Mouse (Mus musculus) heart, embryonic 16.5 days (tissue): ENCODE results near the gene Gas2l3. TPM values are rescaled to one million over a fixed set of nuclear protein-coding genes. Genes with fewer than 3 reads are reported as not detected.

Experiments used
- ATAC-seq: fragments of 200-750 bp; cut with Nextera tagmentation; replicated peaks from 2 replicates; pipeline ENCODE4 v1.8.0; 2017; ENCODE audit warnings: moderate number of reproducible peaks; ENCODE audit not compliant: insufficient read depth, low FRiP score; ENCODE audit errors: extremely low read depth
- H3K27ac ChIP-seq: fragments of 300-500 bp; sonication (generic); 2 replicates; pipeline ENCODE4 v1.5.1; 2014; ENCODE audit warnings: mild to moderate bottlenecking, low read length, control low read depth, moderate library complexity
- H3K27me3 ChIP-seq: fragments of 300-500 bp; sonication (generic); 2 replicates; pipeline ENCODE4 v1.6.1; 2014; ENCODE audit warnings: low read length, mixed read lengths; ENCODE audit not compliant: control insufficient read depth, insufficient read depth
- H3K36me3 ChIP-seq: fragments of 300-500 bp; sonication (generic); 2 replicates; pipeline ENCODE4 v1.6.1; 2014; ENCODE audit not compliant: control insufficient read depth, insufficient read depth
- H3K4me1 ChIP-seq: fragments of 300-500 bp; sonication (generic); 2 replicates; pipeline ENCODE4 v1.6.1; 2014; ENCODE audit warnings: low read length, mixed read lengths; ENCODE audit not compliant: control insufficient read depth, insufficient read depth
- H3K4me2 ChIP-seq: fragments of 300-500 bp; sonication (generic); 2 replicates; pipeline ENCODE4 v1.6.1; 2014; ENCODE audit warnings: low read depth, mild to moderate bottlenecking, control low read depth, low read length
- H3K4me3 ChIP-seq: fragments of 300-500 bp; sonication (generic); 2 replicates; pipeline ENCODE4 v1.5.1; 2014; ENCODE audit warnings: mild to moderate bottlenecking, control low read depth, low read length
- H3K9ac ChIP-seq: fragments of 300-500 bp; sonication (generic); 2 replicates; pipeline ENCODE4 v1.6.1; 2014; ENCODE audit warnings: low read length, control low read depth
- H3K9me3 ChIP-seq: fragments of 300-500 bp; sonication (generic); replicated peaks from 2 replicates; pipeline ENCODE4 v1.6.1; 2016; ENCODE audit warnings: low read length; ENCODE audit not compliant: control insufficient read depth
- WGBS: fragments of 180-500 bp; shearing (Covaris S2); extraction: QIAGEN DNeasy Blood & Tissue Kit; methylation state at CpG from one replicate; pipeline ENCODE4 v1.1.7; 2014; 5-methylcytosine and 5-hydroxymethylcytosine counted together
- polyA plus RNA-seq: library from polyadenylated mRNA; unstranded; fragments of >200 nt; fragmentation: Nextera tagmentation; extraction: Ambion mirVana; gene quantifications from 2 replicates; pipeline ENCODE4 v1.2.1, GENCODE M21; 2015

Gene Gas2l3
- polyA plus RNA-seq, 1 experiment from 2014 or later, result 20.2 TPM

- no peak overlapping the region for H3K4me2 ChIP-seq
- no peak overlapping the region for H3K27ac ChIP-seq
- H3K27me3 ChIP-seq, result no peaks in the 10 kb centered on the region
- H3K9me3 ChIP-seq, result no peaks in the 10 kb centered on the region
- 82% methylated on average over 15 of the region's 15 CpGs for WGBS
- no peak overlapping the region for H3K4me3 ChIP-seq
- H3K4me1 ChIP-seq, result no peaks in the 10 kb centered on the region
- no peak for ATAC-seq
- H3K36me3 ChIP-seq, result no peaks in the 10 kb centered on the region
- no peak overlapping the region for H3K9ac ChIP-seq
These were observed 9.4 kb upstream of the Gas2l3 start for GRCm38 (mm10) chr10:89453068-89453641.

GRCm38 (mm10) chr10:89450411-89450810 is 6.6 kb upstream of the Gas2l3 start:
- Histone ChIP-seq H3K36me3 (no peaks in the 10 kb centered on the region), H3K4me2 (no peak overlapping the region), H3K4me1 (no peaks in the 10 kb centered on the region), H3K27me3 (no peaks in the 10 kb centered on the region), H3K27ac (no peak overlapping the region), H3K9ac (no peak overlapping the region), H3K9me3 (no peaks in the 10 kb centered on the region), H3K4me3 (no peak overlapping the region)
- 46% methylated on average over 10 of the region's 10 CpGs for WGBS
- no peak for ATAC-seq

- H3K27ac ChIP-seq, result peak overlapping the region; percentile 84
- ATAC-seq, result no peak
- H3K4me2 ChIP-seq, result peak overlapping the region; percentile 91
- peak overlapping the region; percentile 86 for H3K9ac ChIP-seq
- no peaks in the 10 kb centered on the region for H3K9me3 ChIP-seq
- peaks cover 18% of the 10 kb centered on the region for H3K4me1 ChIP-seq
- WGBS, result 42% methylated on average over 3 of the region's 3 CpGs
- no peaks in the 10 kb centered on the region for H3K27me3 ChIP-seq
- H3K36me3 ChIP-seq, result peaks cover 4% of the 10 kb centered on the region; the same call in 1 of the 2 replicates
- H3K4me3 ChIP-seq, result peak overlapping the region; percentile 94
These were observed 614 bp upstream of the Gas2l3 start for GRCm38 (mm10) chr10:89444381-89444780.

- peaks cover 29% of the 10 kb centered on the region for H3K4me1 ChIP-seq
- peaks cover 4% of the 10 kb centered on the region; the same call in 1 of the 2 replicates for H3K36me3 ChIP-seq
- ATAC-seq, result no peak; the same call in 1 of the 2 replicates
- H3K4me2 ChIP-seq, result peak overlapping the region; percentile 91
- peak overlapping the region; percentile 94 for H3K4me3 ChIP-seq
- no peaks in the 10 kb centered on the region for H3K9me3 ChIP-seq
- 2% methylated on average over 17 of the region's 17 CpGs for WGBS
- H3K27me3 ChIP-seq, result no peaks in the 10 kb centered on the region
- peak overlapping the region; percentile 84 for H3K27ac ChIP-seq
- H3K9ac ChIP-seq, result peak overlapping the region; percentile 86
These were observed 598 bp downstream of the Gas2l3 start for GRCm38 (mm10) chr10:89443115-89443622.

- WGBS, result 6% methylated on average over 4 of the region's 4 CpGs
- H3K4me3 ChIP-seq, result peak overlapping the region; percentile 94
- H3K27me3 ChIP-seq, result no peaks in the 10 kb centered on the region
- H3K27ac ChIP-seq, result peak overlapping the region; percentile 84
- no peak for ATAC-seq
- H3K4me1 ChIP-seq, result peaks cover 33% of the 10 kb centered on the region
- H3K36me3 ChIP-seq, result peaks cover 4% of the 10 kb centered on the region; the same call in 1 of the 2 replicates
- peak overlapping the region; percentile 86 for H3K9ac ChIP-seq
- H3K4me2 ChIP-seq, result peak overlapping the region; percentile 91
- H3K9me3 ChIP-seq, result no peaks in the 10 kb centered on the region
These were observed 1.1 kb downstream of the Gas2l3 start for GRCm38 (mm10) chr10:89442640-89443039.

GRCm38 (mm10) chr10:89441961-89442360 is 1.8 kb downstream of the Gas2l3 start:
- Histone ChIP-seq H3K4me1 (peaks cover 36% of the 10 kb centered on the region), H3K4me2 (peak overlapping the region; percentile 91; the same call in 1 of the 2 replicates)
- WGBS, result 96% methylated on average over 3 of the region's 3 CpGs

GRCm38 (mm10) chr10:89439380-89439779 is 4.4 kb downstream of the Gas2l3 start:
- H3K4me3 ChIP-seq, result no peak overlapping the region; the same call in 1 of the 2 replicates
- 0 out of 2 replicates have a peak, but pooled peaks have one; percentile 24 for ATAC-seq
- H3K27me3 ChIP-seq, result no peaks in the 10 kb centered on the region
- 33% methylated on average over 7 of the region's 7 CpGs for WGBS
- H3K4me2 ChIP-seq, result peak overlapping the region; percentile 6; the same call in 1 of the 2 replicates
- peak overlapping the region; percentile 60 for H3K27ac ChIP-seq
- H3K36me3 ChIP-seq, result peaks cover 11% of the 10 kb centered on the region
- peaks cover 40% of the 10 kb centered on the region for H3K4me1 ChIP-seq
- no peak overlapping the region for H3K9ac ChIP-seq
- no peaks in the 10 kb centered on the region for H3K9me3 ChIP-seq

More at GRCm38 (mm10) chr10:89441961-89442360, 1.8 kb downstream of the Gas2l3 start:
- no peaks in the 10 kb centered on the region for H3K9me3 ChIP-seq
- H3K27me3 ChIP-seq, result no peaks in the 10 kb centered on the region
- no peak overlapping the region for H3K4me3 ChIP-seq
- no peak overlapping the region for H3K9ac ChIP-seq
- H3K27ac ChIP-seq, result no peak overlapping the region
- no peak for ATAC-seq
- H3K36me3 ChIP-seq, result peaks cover 7% of the 10 kb centered on the region

- Histone ChIP-seq H3K4me3 (no peak overlapping the region), H3K4me1 (peaks cover 36% of the 10 kb centered on the region), H3K36me3 (peaks cover 18% of the 10 kb centered on the region), H3K27me3 (no peaks in the 10 kb centered on the region), H3K27ac (peak overlapping the region; percentile 24; the same call in 1 of the 2 replicates), H3K9me3 (no peaks in the 10 kb centered on the region), H3K4me2 (peak overlapping the region; percentile 48), H3K9ac (peak overlapping the region; percentile 53)
- WGBS, result 42% methylated on average over 12 of the region's 12 CpGs
- ATAC-seq, result no peak
These were observed 5.8 kb downstream of the Gas2l3 start for GRCm38 (mm10) chr10:89437996-89438395.

GRCm38 (mm10) chr10:89437472-89437871 is 6.3 kb downstream of the Gas2l3 start:
- 76% methylated on average over 9 of the region's 9 CpGs for WGBS
- no peak for ATAC-seq

More at GRCm38 (mm10) chr10:89437472-89437871, 6.3 kb downstream of the Gas2l3 start:
- Histone ChIP-seq H3K27me3 (no peaks in the 10 kb centered on the region), H3K36me3 (peaks cover 20% of the 10 kb centered on the region), H3K4me3 (no peak overlapping the region), H3K4me1 (peaks cover 33% of the 10 kb centered on the region), H3K9me3 (no peaks in the 10 kb centered on the region), H3K27ac (no peak overlapping the region), H3K9ac (no peak overlapping the region), H3K4me2 (no peak overlapping the region)
